Mouse (Mus musculus): Measurements from ENCODE around the gene Hrh2. TPM values are rescaled to one million over a fixed set of nuclear protein-coding genes. Genes with fewer than 3 reads are reported as not detected.

Hrh2 gene
- polyA plus RNA-seq, 1 experiment from 2014 or later = not detected

GRCm38 (mm10) chr13:54215266-54215665, 23.3 kb downstream of the Hrh2 start:
- DNase-seq (ENCODE audit: low spot score) (no peak), ATAC-seq (ENCODE audit: insufficient read depth, low FRiP score, low TSS enrichment) (no peak)
- no peaks in the 10 kb centered on the region for H3K27me3 ChIP-seq (ENCODE audit: control insufficient read depth, insufficient read depth, low read length)
- H3K4me1 ChIP-seq (ENCODE audit: control insufficient read depth, insufficient read depth, low read length) = peaks cover 11% of the 10 kb centered on the region; the same call in 1 of the 2 replicates
- H3K4me3 ChIP-seq (ENCODE audit: low read depth, low read length) = no peak overlapping the region
- no peaks in the 10 kb centered on the region for H3K36me3 ChIP-seq (ENCODE audit: control insufficient read depth, insufficient read depth, low read length)
- WGBS = 49% methylated on average over 5 of the region's 5 CpGs
- no peak overlapping the region for H3K9ac ChIP-seq (ENCODE audit: low read length)
- no peaks in the 10 kb centered on the region for H3K9me3 ChIP-seq (ENCODE audit: control insufficient read depth, low read length)
- no peak overlapping the region for H3K27ac ChIP-seq (ENCODE audit: low read depth, low read length)
- no peak overlapping the region for H3K4me2 ChIP-seq (ENCODE audit: low read depth)

DNA sequence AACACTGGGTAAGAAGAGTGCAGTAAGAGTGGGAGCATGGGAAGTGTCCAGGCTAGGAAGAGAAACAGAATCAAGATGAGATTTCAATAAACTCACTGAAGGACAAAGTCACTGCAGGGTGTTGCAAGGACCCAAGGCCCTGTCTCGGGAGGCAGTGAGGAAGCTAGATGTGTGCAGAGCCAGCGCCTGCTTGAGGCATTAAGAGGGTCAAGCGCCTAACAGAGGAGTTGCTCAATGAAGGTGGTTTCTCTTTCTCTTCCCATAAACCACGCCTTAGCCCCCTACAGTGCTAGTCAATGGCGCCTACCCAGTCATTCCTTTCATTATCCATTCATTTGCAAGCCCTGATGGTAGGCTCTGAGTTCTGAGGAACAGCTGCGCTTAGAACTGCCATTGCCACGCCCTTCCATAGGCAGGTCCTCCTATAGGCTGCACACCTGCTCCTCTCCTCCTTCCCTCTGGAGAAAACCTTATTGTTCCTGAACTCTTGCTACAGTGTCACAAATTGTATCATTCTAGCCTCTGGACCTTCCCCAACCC, 23.9 kb downstream of the Hrh2 start:
- Histone ChIP-seq H3K27ac (ENCODE audit: low read depth, low read length) (no peak overlapping the region), H3K36me3 (ENCODE audit: control insufficient read depth, insufficient read depth, low read length) (no peaks in the 10 kb centered on the region), H3K9ac (ENCODE audit: low read length) (no peak overlapping the region), H3K9me3 (ENCODE audit: control insufficient read depth, low read length) (no peaks in the 10 kb centered on the region), H3K4me1 (ENCODE audit: control insufficient read depth, insufficient read depth, low read length) (peaks cover 11% of the 10 kb centered on the region; the same call in 1 of the 2 replicates), H3K27me3 (ENCODE audit: control insufficient read depth, insufficient read depth, low read length) (no peaks in the 10 kb centered on the region), H3K4me3 (ENCODE audit: low read depth, low read length) (no peak overlapping the region), H3K4me2 (ENCODE audit: low read depth) (no peak overlapping the region)
- ATAC-seq (ENCODE audit: insufficient read depth, low FRiP score, low TSS enrichment) = no peak
- no peak for DNase-seq (ENCODE audit: low spot score)
- 20% methylated on average over 7 of the region's 7 CpGs for WGBS

GRCm38 (mm10) chr13:54218341-54218740, 26.4 kb downstream of the Hrh2 start:
- 74% methylated on average over 1 of the region's 1 CpGs for WGBS
- Histone ChIP-seq H3K36me3 (ENCODE audit: control insufficient read depth, insufficient read depth, low read length) (no peaks in the 10 kb centered on the region), H3K4me1 (ENCODE audit: control insufficient read depth, insufficient read depth, low read length) (0 out of 2 replicates have a peak, but pooled peaks cover 3% of the 10 kb centered on the region), H3K9me3 (ENCODE audit: control insufficient read depth, low read length) (no peaks in the 10 kb centered on the region), H3K27me3 (ENCODE audit: control insufficient read depth, insufficient read depth, low read length) (no peaks in the 10 kb centered on the region), H3K4me2 (ENCODE audit: low read depth) (no peak overlapping the region), H3K27ac (ENCODE audit: low read depth, low read length) (no peak overlapping the region), H3K4me3 (ENCODE audit: low read depth, low read length) (no peak overlapping the region), H3K9ac (ENCODE audit: low read length) (no peak overlapping the region)
- ATAC-seq (ENCODE audit: insufficient read depth, low FRiP score, low TSS enrichment) (no peak), DNase-seq (ENCODE audit: low spot score) (no peak)

- Histone ChIP-seq H3K4me2 (ENCODE audit: low read depth) (no peak overlapping the region), H3K27me3 (ENCODE audit: control insufficient read depth, insufficient read depth, low read length) (no peaks in the 10 kb centered on the region), H3K27ac (ENCODE audit: low read depth, low read length) (no peak overlapping the region), H3K4me1 (ENCODE audit: control insufficient read depth, insufficient read depth, low read length) (no peaks in the 10 kb centered on the region), H3K9me3 (ENCODE audit: control insufficient read depth, low read length) (no peaks in the 10 kb centered on the region), H3K36me3 (ENCODE audit: control insufficient read depth, insufficient read depth, low read length) (no peaks in the 10 kb centered on the region), H3K9ac (ENCODE audit: low read length) (no peak overlapping the region), H3K4me3 (ENCODE audit: low read depth, low read length) (no peak overlapping the region)
- DNase-seq (ENCODE audit: low spot score) (no peak), ATAC-seq (ENCODE audit: insufficient read depth, low FRiP score, low TSS enrichment) (no peak)
- WGBS = 75% methylated on average over 4 of the region's 4 CpGs
Observed at GRCm38 (mm10) chr13:54221631-54222179, 29.8 kb downstream of the Hrh2 start.

- ATAC-seq (ENCODE audit: insufficient read depth, low FRiP score, low TSS enrichment) (no peak), DNase-seq (ENCODE audit: low spot score) (no peak)
- Histone ChIP-seq H3K36me3 (ENCODE audit: control insufficient read depth, insufficient read depth, low read length) (no peaks in the 10 kb centered on the region), H3K4me2 (ENCODE audit: low read depth) (no peak overlapping the region), H3K4me1 (ENCODE audit: control insufficient read depth, insufficient read depth, low read length) (no peaks in the 10 kb centered on the region), H3K4me3 (ENCODE audit: low read depth, low read length) (no peak overlapping the region), H3K9ac (ENCODE audit: low read length) (no peak overlapping the region), H3K9me3 (ENCODE audit: control insufficient read depth, low read length) (no peaks in the 10 kb centered on the region), H3K27ac (ENCODE audit: low read depth, low read length) (no peak overlapping the region), H3K27me3 (ENCODE audit: control insufficient read depth, insufficient read depth, low read length) (no peaks in the 10 kb centered on the region)
- WGBS = 49% methylated on average over 13 of the region's 13 CpGs
Observed at GRCm38 (mm10) chr13:54222921-54223769, 31.2 kb downstream of the Hrh2 start.

- H3K36me3 ChIP-seq (ENCODE audit: control insufficient read depth, insufficient read depth, low read length) = no peaks in the 10 kb centered on the region
- 23% methylated on average over 13 of the region's 13 CpGs for WGBS
- H3K27me3 ChIP-seq (ENCODE audit: control insufficient read depth, insufficient read depth, low read length) = no peaks in the 10 kb centered on the region
- no peaks in the 10 kb centered on the region for H3K9me3 ChIP-seq (ENCODE audit: control insufficient read depth, low read length)
- H3K27ac ChIP-seq (ENCODE audit: low read depth, low read length) = no peak overlapping the region
- H3K4me1 ChIP-seq (ENCODE audit: control insufficient read depth, insufficient read depth, low read length) = no peaks in the 10 kb centered on the region
- no peak overlapping the region for H3K4me3 ChIP-seq (ENCODE audit: low read depth, low read length)
- ATAC-seq (ENCODE audit: insufficient read depth, low FRiP score, low TSS enrichment) = no peak
- peak; percentile 69 for DNase-seq (ENCODE audit: low spot score)
- no peak overlapping the region for H3K9ac ChIP-seq (ENCODE audit: low read length)
- no peak overlapping the region for H3K4me2 ChIP-seq (ENCODE audit: low read depth)
Observed at GRCm38 (mm10) chr13:54227916-54228483, 36.1 kb downstream of the Hrh2 start.

DNA sequence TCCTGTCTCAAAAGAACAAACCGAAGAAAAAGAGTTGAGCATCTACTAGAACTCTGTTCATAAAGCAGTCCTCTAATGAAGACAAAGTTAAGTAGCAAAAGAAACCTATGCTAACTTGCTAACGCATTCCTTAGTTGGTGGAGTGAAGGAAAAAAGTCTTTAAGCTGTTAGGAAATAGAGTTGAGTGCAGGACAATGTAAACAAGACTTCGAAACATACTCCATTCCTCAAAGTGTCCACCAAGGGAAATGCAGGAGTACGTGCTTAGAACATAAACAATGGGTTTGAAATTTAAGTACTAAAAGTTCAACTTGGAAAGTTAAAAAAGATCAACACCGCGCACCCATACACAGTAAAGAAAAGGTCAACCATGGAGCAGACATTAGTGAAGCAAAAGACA, 38.2 kb downstream of the Hrh2 start:
- DNase-seq (ENCODE audit: low spot score) = no peak
- no peak for ATAC-seq (ENCODE audit: insufficient read depth, low FRiP score, low TSS enrichment)
- Histone ChIP-seq H3K4me1 (ENCODE audit: control insufficient read depth, insufficient read depth, low read length) (no peaks in the 10 kb centered on the region), H3K27ac (ENCODE audit: low read depth, low read length) (no peak overlapping the region), H3K9me3 (ENCODE audit: control insufficient read depth, low read length) (no peaks in the 10 kb centered on the region), H3K4me2 (ENCODE audit: low read depth) (no peak overlapping the region), H3K27me3 (ENCODE audit: control insufficient read depth, insufficient read depth, low read length) (no peaks in the 10 kb centered on the region), H3K36me3 (ENCODE audit: control insufficient read depth, insufficient read depth, low read length) (no peaks in the 10 kb centered on the region), H3K4me3 (ENCODE audit: low read depth, low read length) (no peak overlapping the region), H3K9ac (ENCODE audit: low read length) (no peak overlapping the region)
- 92% methylated on average over 6 of the region's 6 CpGs for WGBS

- Histone ChIP-seq H3K9me3 (ENCODE audit: control insufficient read depth, low read length) (no peaks in the 10 kb centered on the region), H3K9ac (ENCODE audit: low read length) (no peak overlapping the region), H3K36me3 (ENCODE audit: control insufficient read depth, insufficient read depth, low read length) (no peaks in the 10 kb centered on the region), H3K4me1 (ENCODE audit: control insufficient read depth, insufficient read depth, low read length) (no peaks in the 10 kb centered on the region), H3K27me3 (ENCODE audit: control insufficient read depth, insufficient read depth, low read length) (no peaks in the 10 kb centered on the region), H3K4me3 (ENCODE audit: low read depth, low read length) (no peak overlapping the region), H3K4me2 (ENCODE audit: low read depth) (no peak overlapping the region), H3K27ac (ENCODE audit: low read depth, low read length) (no peak overlapping the region)
- ATAC-seq (ENCODE audit: insufficient read depth, low FRiP score, low TSS enrichment) = no peak
- DNase-seq (ENCODE audit: low spot score) = no peak
- WGBS = 83% methylated on average over 10 of the region's 10 CpGs
Observed at GRCm38 (mm10) chr13:54231868-54232267, 39.9 kb downstream of the Hrh2 start.
